Mouse (Mus musculus) neural tube, embryonic 12.5 days (tissue): ENCODE results near the gene Esp8. TPM values are rescaled to one million over a fixed set of nuclear protein-coding genes. Genes with fewer than 3 reads are reported as not detected.
"Not testable (repeated sequence)": the region's sequence is repeated elsewhere in the genome, so short reads cannot be mapped to it uniquely, and the experiment has no call there.

Experiments used
- ATAC-seq: fragments of 200-750 bp; cut with Nextera tagmentation; 2 replicates; pipeline ENCODE4 v1.8.0; 2017; ENCODE audit warnings: low read depth, mild to moderate bottlenecking, moderate TSS enrichment, moderate library complexity; ENCODE audit not compliant: low FRiP score
- H3K27ac ChIP-seq: fragments of 300-500 bp; sonication (generic); 2 replicates; pipeline ENCODE4 v1.5.1; 2016
- H3K27me3 ChIP-seq: fragments of 300-500 bp; sonication (generic); replicated peaks from 2 replicates; pipeline ENCODE4 v1.6.1; 2016; ENCODE audit warnings: mild to moderate bottlenecking
- H3K36me3 ChIP-seq: fragments of 300-500 bp; sonication (generic); 2 replicates; pipeline ENCODE4 v1.6.1; 2016; ENCODE audit warnings: mild to moderate bottlenecking
- H3K4me1 ChIP-seq: fragments of 300-500 bp; sonication (generic); 2 replicates; pipeline ENCODE4 v1.6.1; 2016
- H3K4me2 ChIP-seq: fragments of 300-500 bp; sonication (generic); replicated peaks from 2 replicates; pipeline ENCODE4 v1.6.1; 2016; ENCODE audit warnings: mild to moderate bottlenecking
- H3K4me3 ChIP-seq: fragments of 300-500 bp; sonication (generic); 2 replicates; pipeline ENCODE4 v1.5.1; 2016
- H3K9ac ChIP-seq: fragments of 300-500 bp; sonication (generic); 2 replicates; pipeline ENCODE4 v1.6.1; 2016; ENCODE audit warnings: mild to moderate bottlenecking
- H3K9me3 ChIP-seq: fragments of 300-500 bp; sonication (generic); 2 replicates; pipeline ENCODE4 v1.6.1; 2016; ENCODE audit warnings: mild to moderate bottlenecking
- WGBS: fragments of 180-500 bp; shearing (Covaris S2); methylation state at CpG from one replicate; pipeline ENCODE4 v1.1.7; 2016; 5-methylcytosine and 5-hydroxymethylcytosine counted together
- polyA plus RNA-seq: library from polyadenylated mRNA; unstranded; fragments of >200 nt; fragmentation: Nextera tagmentation; extraction: Ambion mirVana; gene quantifications from 2 replicates; pipeline ENCODE4 v1.2.1, GENCODE M21; 2016

The Esp8 gene
- not detected in 2 replicates for polyA plus RNA-seq

- 49% methylated on average over 3 of the region's 3 CpGs for WGBS
- H3K36me3 ChIP-seq, result no peaks in the 10 kb centered on the region
- H3K27me3 ChIP-seq, result no peaks in the 10 kb centered on the region
- H3K4me1 ChIP-seq, result no peaks in the 10 kb centered on the region
- no peak within 1 kb of the TSS for H3K4me2 ChIP-seq
- H3K9ac ChIP-seq, result no peak within 1 kb of the TSS
- no peak within 1 kb of the TSS for H3K4me3 ChIP-seq
- no peaks in the 10 kb centered on the region for H3K9me3 ChIP-seq
- ATAC-seq, result no peak
- H3K27ac ChIP-seq, result no peak within 1 kb of the TSS
Observed at GRCm38 (mm10) chr17:40519818-40520217, at the start of gene Esp8. Esp8 (plus strand) TSS chr17:40520022.

GRCm38 (mm10) chr17:40483566-40483965, 36.3 kb upstream of the Esp8 start:
- not testable (repeated sequence) for H3K9ac ChIP-seq, ATAC-seq, H3K4me1 ChIP-seq, H3K9me3 ChIP-seq, H3K27ac ChIP-seq, H3K36me3 ChIP-seq, H3K4me2 ChIP-seq, H3K4me3 ChIP-seq, H3K27me3 ChIP-seq
- WGBS, result 75% methylated on average over 10 of the region's 10 CpGs

- H3K9me3 ChIP-seq, H3K4me2 ChIP-seq, H3K36me3 ChIP-seq, H3K9ac ChIP-seq, ATAC-seq, H3K4me3 ChIP-seq, H3K27ac ChIP-seq, H3K27me3 ChIP-seq, H3K4me1 ChIP-seq: not testable (repeated sequence)
- WGBS, result 89% methylated on average over 4 of the region's 4 CpGs
Observed at GRCm38 (mm10) chr17:40495468-40496185, 24.2 kb upstream of the Esp8 start.

GRCm38 (mm10) chr17:40529813-40530212, 10.0 kb downstream of the Esp8 start:
- Histone ChIP-seq H3K27me3 (no peaks in the 10 kb centered on the region), H3K4me1 (no peaks in the 10 kb centered on the region), H3K36me3 (no peaks in the 10 kb centered on the region), H3K4me2 (no peak overlapping the region), H3K9me3 (no peaks in the 10 kb centered on the region), H3K4me3 (no peak overlapping the region), H3K9ac (no peak overlapping the region), H3K27ac (no peak overlapping the region)
- no peak for ATAC-seq
- 74% methylated on average over 3 of the region's 3 CpGs for WGBS

GRCm38 (mm10) chr17:40531147-40531546, 11.3 kb downstream of the Esp8 start:
- Histone ChIP-seq H3K9ac (no peak overlapping the region), H3K36me3 (no peaks in the 10 kb centered on the region), H3K4me2 (no peak overlapping the region), H3K27ac (no peak overlapping the region), H3K4me1 (no peaks in the 10 kb centered on the region), H3K4me3 (no peak overlapping the region), H3K27me3 (no peaks in the 10 kb centered on the region), H3K9me3 (no peaks in the 10 kb centered on the region)
- 96% methylated on average over 1 of the region's 1 CpGs for WGBS
- no peak for ATAC-seq

GRCm38 (mm10) chr17:40547005-40547404, 27.2 kb downstream of the Esp8 start:
- ATAC-seq, H3K4me2 ChIP-seq, H3K9ac ChIP-seq, H3K36me3 ChIP-seq, H3K27ac ChIP-seq, H3K4me1 ChIP-seq, H3K9me3 ChIP-seq, H3K4me3 ChIP-seq, H3K27me3 ChIP-seq: not testable (repeated sequence)
- WGBS, result 86% methylated on average over 5 of the region's 5 CpGs

GRCm38 (mm10) chr17:40553470-40553869, 33.6 kb downstream of the Esp8 start:
- ATAC-seq, result no peak
- Histone ChIP-seq H3K4me2 (no peak overlapping the region), H3K4me3 (no peak overlapping the region), H3K9ac (no peak overlapping the region), H3K4me1 (no peaks in the 10 kb centered on the region), H3K36me3 (no peaks in the 10 kb centered on the region), H3K27ac (no peak overlapping the region), H3K27me3 (no peaks in the 10 kb centered on the region), H3K9me3 (no peaks in the 10 kb centered on the region)
- WGBS, result 85% methylated on average over 1 of the region's 1 CpGs

GRCm38 (mm10) chr17:40561207-40561606, 41.4 kb downstream of the Esp8 start, which contains the start of gene Esp6:
Esp6 (plus strand) TSS chr17:40561507.
- no peak within 1 kb of the TSS for H3K27ac ChIP-seq
- no peaks in the 10 kb centered on the region for H3K27me3 ChIP-seq
- H3K36me3 ChIP-seq, result no peaks in the 10 kb centered on the region
- H3K4me1 ChIP-seq, result no peaks in the 10 kb centered on the region
- no peak for ATAC-seq
- H3K9ac ChIP-seq, result no peak within 1 kb of the TSS
- H3K4me2 ChIP-seq, result no peak within 1 kb of the TSS
- no peaks in the 10 kb centered on the region for H3K9me3 ChIP-seq
- 83% methylated on average over 5 of the region's 5 CpGs for WGBS
- H3K4me3 ChIP-seq, result no peak within 1 kb of the TSS

Other genes starting within 250 kb of the Esp8 start
- gene Crisp1, start 200.8 kb upstream of the Esp8 start, polyA plus RNA-seq, result not detected in 2 replicates
- gene Esp6, start 41.5 kb downstream of the Esp8 start, polyA plus RNA-seq, result not detected in 2 replicates
- not detected in 2 replicates for gene Esp4, start 78.6 kb downstream of the Esp8 start, polyA plus RNA-seq
- not detected in 2 replicates for gene Esp3, start 112.1 kb downstream of the Esp8 start, polyA plus RNA-seq
- not detected in 2 replicates for gene Esp1, start 207.1 kb downstream of the Esp8 start, polyA plus RNA-seq